Mouse (Mus musculus) mesoderm, embryonic 11.5 days (tissue): Measurements from ENCODE around the gene Zfp758.
"Not testable (repeated sequence)": the region's sequence is repeated elsewhere in the genome, so short reads cannot be mapped to it uniquely, and the experiment has no call there.

Source experiments
- DNase-seq: peaks from one replicate; pipeline ENCODE4 v3.0.0-alpha.2; 2012; ENCODE audit warnings: low read depth, low spot score

The Zfp758 gene

GRCm38 (mm10) chr17:22361101-22361781 is at the start of gene Zfp758, which contains the start of gene Zfp944:
Gene Zfp758 (plus strand): TSS chr17:22361453.
Gene Zfp944 (minus strand): TSS chr17:22361400.
- DNase-seq: peak; percentile 48

- DNase-seq: not testable (repeated sequence)
Observed at GRCm38 (mm10) chr17:22314219-22314618, 47.0 kb upstream of the Zfp758 start.

- DNase-seq: peak; percentile 95
Observed at GRCm38 (mm10) chr17:22314730-22315226, 46.5 kb upstream of the Zfp758 start, which contains the start of gene CT030661.1. Gene CT030661.1 (minus strand): TSS chr17:22314837.

- DNase-seq: not testable (repeated sequence)
Observed at GRCm38 (mm10) chr17:22315247-22315646, 46.0 kb upstream of the Zfp758 start.

GRCm38 (mm10) chr17:22352794-22353193 is 8.5 kb upstream of the Zfp758 start:
- peak; percentile 37 for DNase-seq

GRCm38 (mm10) chr17:22360572-22360971 is 681 bp upstream of the Zfp758 start:
- no peak for DNase-seq

- no peak for DNase-seq
Observed at GRCm38 (mm10) chr17:22363895-22364294, 2.6 kb downstream of the Zfp758 start.

GRCm38 (mm10) chr17:22410756-22411155 is 49.5 kb downstream of the Zfp758 start:
- no peak for DNase-seq

GRCm38 (mm10) chr17:22417510-22417909 is 56.3 kb downstream of the Zfp758 start:
- DNase-seq: peak; percentile 68

- peak; percentile 91 for DNase-seq
Observed at GRCm38 (mm10) chr17:22423952-22424617, 62.8 kb downstream of the Zfp758 start, which contains the start of gene Zfp946. Gene Zfp946 (plus strand): TSS chr17:22424222.

- DNase-seq: no peak
Observed at GRCm38 (mm10) chr17:22424636-22425354, 63.5 kb downstream of the Zfp758 start.
